Mouse (Mus musculus): ENCODE results near the gene Fggy. TPM values are rescaled to one million over a fixed set of nuclear protein-coding genes. Genes with fewer than 3 reads are reported as not detected.

Fggy gene
- polyA plus RNA-seq, 1 experiment from 2014 or later = 8.1 TPM

DNA sequence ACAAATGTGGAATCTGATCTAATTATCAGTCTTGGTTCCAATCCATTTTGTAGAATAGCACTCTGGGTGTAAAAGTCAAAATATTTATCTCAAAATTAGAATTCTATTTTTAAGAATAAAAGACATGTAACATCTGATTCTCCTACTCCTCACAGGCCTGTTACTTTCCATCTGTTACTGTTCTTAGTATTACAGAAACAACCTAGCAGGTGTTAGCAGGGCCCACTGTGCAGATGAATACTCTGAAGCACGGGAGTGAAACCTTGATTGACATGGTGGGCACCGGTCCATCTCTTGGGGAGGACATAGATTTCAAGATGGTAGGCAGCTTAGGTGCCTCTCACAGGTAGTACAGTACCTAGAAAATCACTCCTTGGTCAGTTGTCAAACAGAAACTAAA, 298.7 kb downstream of the Fggy start:
- 0 out of 2 replicates have a peak, but pooled peaks cover 1% of the 10 kb centered on the region for H3K4me1 ChIP-seq (ENCODE audit: control insufficient read depth, insufficient read depth, low read length)
- H3K36me3 ChIP-seq (ENCODE audit: control insufficient read depth, insufficient read depth, low read length) = no peaks in the 10 kb centered on the region
- no peak overlapping the region for H3K9ac ChIP-seq (replicated peaks; ENCODE audit: low read depth, low read length)
- H3K27ac ChIP-seq (ENCODE audit: low read length) = no peak overlapping the region
- no peak for ATAC-seq (ENCODE audit: insufficient number of reproducible peaks, insufficient read depth, low FRiP score, low read depth)
- H3K9me3 ChIP-seq (ENCODE audit: control insufficient read depth, low read depth, low read length) = no peaks in the 10 kb centered on the region
- WGBS = 83% methylated on average over 2 of the region's 2 CpGs
- H3K4me2 ChIP-seq (replicated peaks; ENCODE audit: low read depth, low read length) = no peak overlapping the region
- H3K27me3 ChIP-seq (ENCODE audit: control insufficient read depth, insufficient read depth, low read length) = no peaks in the 10 kb centered on the region
- H3K4me3 ChIP-seq (ENCODE audit: low read depth, low read length) = no peak overlapping the region

DNA sequence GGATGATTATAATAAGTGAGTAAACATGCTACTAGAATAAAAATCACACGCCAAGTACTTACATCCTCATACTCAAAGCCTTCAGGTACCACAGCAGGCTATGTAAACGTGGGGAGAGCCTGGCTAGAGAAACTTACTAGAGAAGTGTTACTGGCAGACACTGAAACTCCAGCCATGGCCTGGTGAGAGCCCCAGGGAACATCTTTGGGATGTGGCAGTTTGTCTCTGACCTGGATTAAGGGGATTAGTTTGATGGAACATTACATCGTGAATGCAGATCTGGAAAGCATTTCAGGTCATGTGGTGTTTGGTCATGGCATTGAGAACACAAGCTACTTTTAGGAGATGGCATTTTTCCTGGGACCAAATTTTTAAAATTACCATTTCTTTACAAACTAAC, 303.3 kb downstream of the Fggy start:
- H3K27ac ChIP-seq (ENCODE audit: low read length) = no peak overlapping the region
- H3K9me3 ChIP-seq (ENCODE audit: control insufficient read depth, low read depth, low read length) = no peaks in the 10 kb centered on the region
- no peak for ATAC-seq (ENCODE audit: insufficient number of reproducible peaks, insufficient read depth, low FRiP score, low read depth)
- 42% methylated on average over 3 of the region's 3 CpGs for WGBS
- peaks cover 11% of the 10 kb centered on the region; the same call in 1 of the 2 replicates for H3K4me1 ChIP-seq (ENCODE audit: control insufficient read depth, insufficient read depth, low read length)
- no peak overlapping the region for H3K4me2 ChIP-seq (replicated peaks; ENCODE audit: low read depth, low read length)
- H3K36me3 ChIP-seq (ENCODE audit: control insufficient read depth, insufficient read depth, low read length) = no peaks in the 10 kb centered on the region
- H3K9ac ChIP-seq (replicated peaks; ENCODE audit: low read depth, low read length) = no peak overlapping the region
- H3K27me3 ChIP-seq (ENCODE audit: control insufficient read depth, insufficient read depth, low read length) = no peaks in the 10 kb centered on the region
- no peak overlapping the region for H3K4me3 ChIP-seq (ENCODE audit: low read depth, low read length)

DNA sequence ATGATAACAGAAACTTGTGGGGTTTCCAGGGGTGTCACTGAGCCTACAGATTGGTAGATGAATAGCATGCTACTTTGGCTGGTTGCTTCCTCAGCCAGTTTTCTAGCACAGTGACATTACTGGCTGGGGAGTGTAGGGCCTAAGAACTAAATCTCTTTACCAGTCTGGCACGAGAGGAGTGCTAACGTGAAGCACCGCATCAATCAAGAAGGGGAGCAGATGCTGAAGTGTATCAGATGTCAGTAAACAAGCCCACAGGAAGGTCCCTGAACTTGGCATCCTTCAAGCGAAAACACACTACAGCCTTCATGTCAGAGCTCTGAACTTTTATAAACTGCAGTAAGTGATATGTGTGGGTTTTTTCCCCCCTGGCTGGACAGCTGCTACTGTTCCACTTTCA, 303.8 kb downstream of the Fggy start:
- Histone ChIP-seq H3K4me3 (ENCODE audit: low read depth, low read length) (no peak overlapping the region), H3K27me3 (ENCODE audit: control insufficient read depth, insufficient read depth, low read length) (no peaks in the 10 kb centered on the region), H3K4me1 (ENCODE audit: control insufficient read depth, insufficient read depth, low read length) (peaks cover 11% of the 10 kb centered on the region; the same call in 1 of the 2 replicates), H3K27ac (ENCODE audit: low read length) (no peak overlapping the region), H3K9ac (replicated peaks; ENCODE audit: low read depth, low read length) (no peak overlapping the region), H3K4me2 (replicated peaks; ENCODE audit: low read depth, low read length) (no peak overlapping the region), H3K9me3 (ENCODE audit: control insufficient read depth, low read depth, low read length) (no peaks in the 10 kb centered on the region), H3K36me3 (ENCODE audit: control insufficient read depth, insufficient read depth, low read length) (no peaks in the 10 kb centered on the region)
- no peak for ATAC-seq (ENCODE audit: insufficient number of reproducible peaks, insufficient read depth, low FRiP score, low read depth)
- WGBS = 27% methylated on average over 4 of the region's 4 CpGs

DNA sequence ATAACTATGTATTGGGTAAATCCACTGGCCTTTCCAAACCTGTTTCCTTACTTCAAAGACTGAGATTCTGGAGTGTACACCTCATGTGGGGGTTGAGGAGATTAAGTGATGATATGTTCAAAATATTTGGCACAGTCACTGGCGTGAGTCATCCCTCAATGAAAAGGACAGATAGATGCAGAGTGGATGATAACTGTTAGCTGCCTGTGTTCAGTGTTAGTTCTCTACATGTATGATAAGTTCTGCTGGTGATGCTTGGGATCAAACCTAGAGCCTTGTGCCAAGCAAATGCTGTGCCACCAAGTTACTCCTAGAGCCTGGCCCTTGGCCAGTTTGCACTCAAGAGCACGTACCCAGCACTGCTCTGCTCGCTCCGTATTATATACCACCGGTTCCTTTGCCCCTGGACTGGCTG, 304.4 kb downstream of the Fggy start:
- peaks cover 11% of the 10 kb centered on the region; the same call in 1 of the 2 replicates for H3K4me1 ChIP-seq (ENCODE audit: control insufficient read depth, insufficient read depth, low read length)
- no peak for ATAC-seq (ENCODE audit: insufficient number of reproducible peaks, insufficient read depth, low FRiP score, low read depth)
- no peak overlapping the region for H3K4me3 ChIP-seq (ENCODE audit: low read depth, low read length)
- 80% methylated on average over 5 of the region's 5 CpGs for WGBS
- no peaks in the 10 kb centered on the region for H3K36me3 ChIP-seq (ENCODE audit: control insufficient read depth, insufficient read depth, low read length)
- H3K4me2 ChIP-seq (replicated peaks; ENCODE audit: low read depth, low read length) = no peak overlapping the region
- no peak overlapping the region for H3K27ac ChIP-seq (ENCODE audit: low read length)
- H3K9ac ChIP-seq (replicated peaks; ENCODE audit: low read depth, low read length) = no peak overlapping the region
- H3K27me3 ChIP-seq (ENCODE audit: control insufficient read depth, insufficient read depth, low read length) = no peaks in the 10 kb centered on the region
- no peaks in the 10 kb centered on the region for H3K9me3 ChIP-seq (ENCODE audit: control insufficient read depth, low read depth, low read length)

DNA sequence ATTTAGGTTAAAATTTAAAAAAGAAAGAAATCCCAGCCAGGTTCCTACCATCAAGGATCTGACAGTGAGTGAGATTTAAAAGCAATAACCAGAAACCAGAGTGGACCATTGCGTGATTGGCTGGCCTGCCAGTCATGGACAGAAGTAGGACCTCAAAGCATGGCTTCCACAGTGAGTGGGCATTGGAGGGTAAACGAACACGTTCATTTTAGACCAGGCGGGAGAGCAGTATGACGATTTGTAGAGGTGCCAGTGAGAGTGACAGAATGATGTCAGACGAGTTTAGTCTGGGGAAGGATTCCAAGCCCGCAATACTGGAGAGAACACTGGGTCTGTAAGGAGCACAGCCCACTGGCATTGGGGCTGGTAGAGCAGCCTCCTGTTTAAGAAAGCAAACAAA, 305.0 kb downstream of the Fggy start:
- H3K9ac ChIP-seq (replicated peaks; ENCODE audit: low read depth, low read length) = no peak overlapping the region
- H3K27ac ChIP-seq (ENCODE audit: low read length) = no peak overlapping the region
- no peak overlapping the region for H3K4me2 ChIP-seq (replicated peaks; ENCODE audit: low read depth, low read length)
- WGBS = 75% methylated on average over 7 of the region's 7 CpGs
- ATAC-seq (ENCODE audit: insufficient number of reproducible peaks, insufficient read depth, low FRiP score, low read depth) = no peak
- H3K4me3 ChIP-seq (ENCODE audit: low read depth, low read length) = no peak overlapping the region
- H3K36me3 ChIP-seq (ENCODE audit: control insufficient read depth, insufficient read depth, low read length) = no peaks in the 10 kb centered on the region
- H3K27me3 ChIP-seq (ENCODE audit: control insufficient read depth, insufficient read depth, low read length) = no peaks in the 10 kb centered on the region
- H3K9me3 ChIP-seq (ENCODE audit: control insufficient read depth, low read depth, low read length) = no peaks in the 10 kb centered on the region
- peaks cover 11% of the 10 kb centered on the region; the same call in 1 of the 2 replicates for H3K4me1 ChIP-seq (ENCODE audit: control insufficient read depth, insufficient read depth, low read length)

DNA sequence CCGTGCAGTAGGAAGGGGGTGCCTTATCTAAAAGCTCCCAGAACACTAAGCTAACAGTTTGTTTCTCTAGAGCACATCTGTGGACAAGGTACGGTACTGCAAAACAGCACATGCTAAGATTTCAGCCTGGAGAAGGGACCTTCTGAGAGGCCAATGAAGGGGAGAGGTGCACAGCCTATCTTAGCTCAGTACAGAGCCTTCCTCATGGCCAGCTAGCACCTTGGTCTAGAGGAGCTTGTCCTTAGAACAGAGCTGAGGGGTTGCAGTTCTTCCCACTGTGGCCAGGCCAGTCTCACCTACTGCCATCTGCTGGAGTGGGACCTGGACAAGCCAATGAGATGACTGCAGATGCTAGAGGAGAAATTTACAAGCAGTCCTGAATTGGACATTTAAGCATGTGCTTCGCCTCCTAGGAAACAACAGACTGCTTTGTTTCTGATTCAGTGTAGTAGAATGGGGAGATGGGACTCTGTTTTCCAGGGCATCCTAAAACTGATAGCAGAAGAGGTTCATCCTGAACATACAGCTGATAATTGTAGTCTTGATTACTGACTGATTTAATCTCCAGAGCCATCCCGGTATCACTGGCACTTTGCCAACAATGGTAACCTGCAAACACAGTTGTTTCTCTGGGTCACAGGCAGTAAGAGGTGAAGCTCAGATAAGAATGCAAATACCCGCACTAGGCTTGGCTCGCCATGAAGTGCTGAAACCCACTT, 305.6 kb downstream of the Fggy start:
- peak; percentile 46; the same call in 1 of the 2 replicates for ATAC-seq (ENCODE audit: insufficient number of reproducible peaks, insufficient read depth, low FRiP score, low read depth)
- H3K27ac ChIP-seq (ENCODE audit: low read length) = no peak overlapping the region
- H3K4me1 ChIP-seq (ENCODE audit: control insufficient read depth, insufficient read depth, low read length) = peaks cover 11% of the 10 kb centered on the region; the same call in 1 of the 2 replicates
- no peaks in the 10 kb centered on the region for H3K9me3 ChIP-seq (ENCODE audit: control insufficient read depth, low read depth, low read length)
- no peak overlapping the region for H3K9ac ChIP-seq (replicated peaks; ENCODE audit: low read depth, low read length)
- H3K36me3 ChIP-seq (ENCODE audit: control insufficient read depth, insufficient read depth, low read length) = no peaks in the 10 kb centered on the region
- 50% methylated on average over 6 of the region's 6 CpGs for WGBS
- H3K27me3 ChIP-seq (ENCODE audit: control insufficient read depth, insufficient read depth, low read length) = no peaks in the 10 kb centered on the region
- no peak overlapping the region for H3K4me3 ChIP-seq (ENCODE audit: low read depth, low read length)
- no peak overlapping the region for H3K4me2 ChIP-seq (replicated peaks; ENCODE audit: low read depth, low read length)

DNA sequence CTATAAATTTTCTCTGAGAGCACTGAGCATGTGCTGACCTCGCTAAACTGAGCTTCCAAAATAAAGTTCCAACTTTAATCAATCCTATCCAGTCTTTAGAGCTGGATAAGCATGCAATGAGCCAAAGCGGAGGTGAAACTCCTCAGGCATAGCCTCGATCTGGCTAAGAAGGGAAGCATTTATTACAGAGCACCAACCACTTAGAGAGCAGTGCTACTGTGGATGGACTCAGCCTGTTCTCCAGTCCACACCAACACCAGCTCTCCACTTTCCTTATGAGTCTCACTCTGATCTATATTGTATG, 306.1 kb downstream of the Fggy start:
- Histone ChIP-seq H3K27ac (ENCODE audit: low read length) (no peak overlapping the region), H3K4me2 (replicated peaks; ENCODE audit: low read depth, low read length) (no peak overlapping the region), H3K4me1 (ENCODE audit: control insufficient read depth, insufficient read depth, low read length) (peaks cover 11% of the 10 kb centered on the region; the same call in 1 of the 2 replicates), H3K9me3 (ENCODE audit: control insufficient read depth, low read depth, low read length) (no peaks in the 10 kb centered on the region), H3K4me3 (ENCODE audit: low read depth, low read length) (no peak overlapping the region), H3K36me3 (ENCODE audit: control insufficient read depth, insufficient read depth, low read length) (no peaks in the 10 kb centered on the region), H3K9ac (replicated peaks; ENCODE audit: low read depth, low read length) (no peak overlapping the region), H3K27me3 (ENCODE audit: control insufficient read depth, insufficient read depth, low read length) (no peaks in the 10 kb centered on the region)
- 79% methylated on average over 3 of the region's 3 CpGs for WGBS
- no peak for ATAC-seq (ENCODE audit: insufficient number of reproducible peaks, insufficient read depth, low FRiP score, low read depth)

DNA sequence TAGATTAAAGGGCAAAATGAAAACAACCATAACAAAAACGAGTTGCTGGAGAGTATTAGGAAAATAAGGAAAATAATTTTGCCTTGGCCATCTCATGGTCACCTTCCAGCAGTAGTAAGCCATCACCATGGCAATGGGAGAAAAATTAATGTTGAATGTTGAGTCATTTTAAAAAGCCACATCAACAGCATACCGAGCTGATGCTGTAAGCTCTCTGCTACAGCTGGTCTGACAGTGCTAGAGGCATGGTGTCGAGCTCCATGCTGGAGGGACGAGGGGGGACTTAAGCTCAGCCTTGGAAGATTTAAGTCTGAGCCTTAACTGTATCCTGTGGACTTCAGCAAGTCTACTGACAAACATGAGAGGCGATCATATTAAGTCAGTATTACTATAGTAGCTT, 307.9 kb downstream of the Fggy start:
- H3K9me3 ChIP-seq (ENCODE audit: control insufficient read depth, low read depth, low read length) = no peaks in the 10 kb centered on the region
- no peaks in the 10 kb centered on the region for H3K27me3 ChIP-seq (ENCODE audit: control insufficient read depth, insufficient read depth, low read length)
- H3K4me1 ChIP-seq (ENCODE audit: control insufficient read depth, insufficient read depth, low read length) = peaks cover 11% of the 10 kb centered on the region; the same call in 1 of the 2 replicates
- H3K27ac ChIP-seq (ENCODE audit: low read length) = no peak overlapping the region
- 59% methylated on average over 5 of the region's 5 CpGs for WGBS
- no peak overlapping the region for H3K4me2 ChIP-seq (replicated peaks; ENCODE audit: low read depth, low read length)
- no peaks in the 10 kb centered on the region for H3K36me3 ChIP-seq (ENCODE audit: control insufficient read depth, insufficient read depth, low read length)
- no peak for ATAC-seq (ENCODE audit: insufficient number of reproducible peaks, insufficient read depth, low FRiP score, low read depth)
- no peak overlapping the region for H3K4me3 ChIP-seq (ENCODE audit: low read depth, low read length)
- H3K9ac ChIP-seq (replicated peaks; ENCODE audit: low read depth, low read length) = no peak overlapping the region

DNA sequence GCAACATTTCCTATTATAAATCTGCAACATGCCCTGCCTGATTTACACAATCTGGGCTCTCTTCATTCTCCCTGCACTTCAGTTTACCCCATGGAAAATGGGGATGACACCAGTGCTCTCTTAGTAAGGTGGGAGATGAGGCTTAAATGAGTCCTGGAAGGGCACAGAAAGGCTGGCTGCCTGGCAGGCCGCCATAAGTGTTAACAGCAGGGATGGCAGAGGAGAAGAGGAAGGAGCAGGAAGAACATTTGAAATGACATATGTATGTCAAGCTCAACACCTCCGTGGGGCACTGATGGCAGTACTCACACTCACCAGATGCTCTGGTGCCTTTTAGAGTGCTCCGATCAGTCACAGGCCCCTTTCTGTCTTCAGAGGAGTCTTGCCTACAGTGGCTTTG, 308.6 kb downstream of the Fggy start:
- no peak for ATAC-seq (ENCODE audit: insufficient number of reproducible peaks, insufficient read depth, low FRiP score, low read depth)
- H3K9me3 ChIP-seq (ENCODE audit: control insufficient read depth, low read depth, low read length) = no peaks in the 10 kb centered on the region
- H3K4me3 ChIP-seq (ENCODE audit: low read depth, low read length) = no peak overlapping the region
- 81% methylated on average over 3 of the region's 3 CpGs for WGBS
- no peak overlapping the region for H3K27ac ChIP-seq (ENCODE audit: low read length)
- H3K36me3 ChIP-seq (ENCODE audit: control insufficient read depth, insufficient read depth, low read length) = no peaks in the 10 kb centered on the region
- H3K27me3 ChIP-seq (ENCODE audit: control insufficient read depth, insufficient read depth, low read length) = no peaks in the 10 kb centered on the region
- peaks cover 11% of the 10 kb centered on the region; the same call in 1 of the 2 replicates for H3K4me1 ChIP-seq (ENCODE audit: control insufficient read depth, insufficient read depth, low read length)
- no peak overlapping the region for H3K9ac ChIP-seq (replicated peaks; ENCODE audit: low read depth, low read length)
- no peak overlapping the region for H3K4me2 ChIP-seq (replicated peaks; ENCODE audit: low read depth, low read length)
